Mouse (Mus musculus): Measurements from ENCODE around the gene Cdkn3. TPM values are rescaled to one million over a fixed set of nuclear protein-coding genes. Genes with fewer than 3 reads are reported as not detected.
"Not testable (repeated sequence)": the region's sequence is repeated elsewhere in the genome, so short reads cannot be mapped to it uniquely, and the experiment has no call there.

Gene Cdkn3
- polyA plus RNA-seq, 1 experiment: 8.3 TPM

GRCm38 (mm10) chr14:46734761-46735455 is 25.4 kb upstream of the Cdkn3 start:
- no peaks in the 10 kb centered on the region for H3K4me1 ChIP-seq (replicated peaks; ENCODE audit: control insufficient read depth, insufficient read depth, low read length)
- no peak for TF ChIP-seq POLR2A (IDR thresholded peaks at IDR 0.05; ENCODE audit: control insufficient read depth, extremely low read depth, insufficient read depth, low read length, poor library complexity)
- no peak for TF ChIP-seq CTCF (IDR thresholded peaks at IDR 0.05; ENCODE audit: borderline replicate concordance, control insufficient read depth, extremely low read depth, insufficient read depth, low read length, poor library complexity)
- no peaks in the 10 kb centered on the region for H3K36me3 ChIP-seq (ENCODE audit: control insufficient read depth, insufficient read depth, low read length)
- no peak overlapping the region for H3K27ac ChIP-seq (ENCODE audit: control insufficient read depth, insufficient read depth, low read length)
- H3K27me3 ChIP-seq (ENCODE audit: control insufficient read depth, insufficient read depth, low read length): no peaks in the 10 kb centered on the region
- WGBS: 88% methylated on average over 14 of the region's 14 CpGs
- DNase-seq: no peak
- H3K4me3 ChIP-seq (ENCODE audit: control insufficient read depth, insufficient read depth, low read length): no peak overlapping the region

DNA sequence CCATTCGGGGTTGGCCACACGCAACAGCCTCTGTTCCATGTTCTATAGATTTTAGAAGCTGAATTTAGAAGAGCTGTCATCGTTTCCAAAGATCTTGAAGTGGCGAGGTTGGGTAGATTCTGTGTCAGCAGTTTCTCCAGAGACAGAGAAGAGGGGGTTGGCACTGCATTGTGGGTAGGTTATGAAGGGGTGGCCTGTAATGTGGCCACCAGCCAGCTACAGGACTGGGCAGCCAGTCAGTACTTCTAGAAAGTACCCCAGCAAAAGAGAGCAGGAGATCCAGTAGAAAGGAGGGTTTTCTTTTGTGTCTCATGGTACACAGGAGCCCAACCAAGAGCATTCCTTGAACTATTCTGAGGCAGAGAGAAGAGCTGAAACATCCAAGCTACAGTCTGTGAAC is 24.0 kb upstream of the Cdkn3 start:
- DNase-seq: no peak
- WGBS: 97% methylated on average over 4 of the region's 4 CpGs
- Histone ChIP-seq H3K4me3 (ENCODE audit: control insufficient read depth, insufficient read depth, low read length) (no peak overlapping the region), H3K4me1 (replicated peaks; ENCODE audit: control insufficient read depth, insufficient read depth, low read length) (no peaks in the 10 kb centered on the region), H3K36me3 (ENCODE audit: control insufficient read depth, insufficient read depth, low read length) (no peaks in the 10 kb centered on the region), H3K27ac (ENCODE audit: control insufficient read depth, insufficient read depth, low read length) (no peak overlapping the region), H3K27me3 (ENCODE audit: control insufficient read depth, insufficient read depth, low read length) (no peaks in the 10 kb centered on the region)
- TF ChIP-seq POLR2A (IDR thresholded peaks at IDR 0.05; ENCODE audit: control insufficient read depth, extremely low read depth, insufficient read depth, low read length, poor library complexity) (no peak), CTCF (IDR thresholded peaks at IDR 0.05; ENCODE audit: borderline replicate concordance, control insufficient read depth, extremely low read depth, insufficient read depth, low read length, poor library complexity) (no peak)

GRCm38 (mm10) chr14:46737346-46737745 is 23.0 kb upstream of the Cdkn3 start:
- not testable (repeated sequence) for H3K27ac ChIP-seq (ENCODE audit: control insufficient read depth, insufficient read depth, low read length); H3K4me1 ChIP-seq (replicated peaks; ENCODE audit: control insufficient read depth, insufficient read depth, low read length); H3K27me3 ChIP-seq (ENCODE audit: control insufficient read depth, insufficient read depth, low read length); DNase-seq; H3K36me3 ChIP-seq (ENCODE audit: control insufficient read depth, insufficient read depth, low read length); H3K4me3 ChIP-seq (ENCODE audit: control insufficient read depth, insufficient read depth, low read length)

DNA sequence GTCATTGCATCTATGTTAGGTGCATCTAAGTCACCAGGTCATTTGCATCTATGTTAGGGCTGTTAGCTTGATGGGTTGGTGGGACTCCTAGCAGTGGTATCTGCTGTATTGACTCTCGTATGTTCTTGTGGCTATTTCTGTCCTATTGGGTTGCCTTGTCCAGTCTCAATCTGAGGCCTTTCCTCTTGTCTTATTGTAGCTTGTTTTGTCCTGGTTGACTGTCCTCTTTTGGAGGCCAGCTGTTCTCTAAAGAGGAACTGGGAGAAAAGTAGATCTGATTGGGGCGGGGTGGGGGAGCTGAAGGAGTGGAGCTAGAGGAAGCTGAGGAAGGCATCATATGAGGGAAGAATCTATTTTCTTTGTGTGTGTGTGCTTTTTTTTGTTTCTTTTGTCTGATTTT is 17.7 kb upstream of the Cdkn3 start:
- H3K36me3 ChIP-seq (ENCODE audit: control insufficient read depth, insufficient read depth, low read length): no peaks in the 10 kb centered on the region
- no peak overlapping the region for H3K27ac ChIP-seq (ENCODE audit: control insufficient read depth, insufficient read depth, low read length)
- H3K27me3 ChIP-seq (ENCODE audit: control insufficient read depth, insufficient read depth, low read length): no peaks in the 10 kb centered on the region
- WGBS: 57% methylated on average over 2 of the region's 2 CpGs
- H3K4me1 ChIP-seq (replicated peaks; ENCODE audit: control insufficient read depth, insufficient read depth, low read length): no peaks in the 10 kb centered on the region
- TF ChIP-seq CTCF (IDR thresholded peaks at IDR 0.05; ENCODE audit: borderline replicate concordance, control insufficient read depth, extremely low read depth, insufficient read depth, low read length, poor library complexity) (no peak), POLR2A (IDR thresholded peaks at IDR 0.05; ENCODE audit: control insufficient read depth, extremely low read depth, insufficient read depth, low read length, poor library complexity) (no peak)
- no peak for DNase-seq
- no peak overlapping the region for H3K4me3 ChIP-seq (ENCODE audit: control insufficient read depth, insufficient read depth, low read length)

GRCm38 (mm10) chr14:46745413-46745812 is 14.9 kb upstream of the Cdkn3 start:
- no peak for TF ChIP-seq POLR2A (IDR thresholded peaks at IDR 0.05; ENCODE audit: control insufficient read depth, extremely low read depth, insufficient read depth, low read length, poor library complexity)
- no peak for TF ChIP-seq CTCF (IDR thresholded peaks at IDR 0.05; ENCODE audit: borderline replicate concordance, control insufficient read depth, extremely low read depth, insufficient read depth, low read length, poor library complexity)
- 97% methylated on average over 8 of the region's 8 CpGs for WGBS
- Histone ChIP-seq H3K27ac (ENCODE audit: control insufficient read depth, insufficient read depth, low read length) (no peak overlapping the region), H3K4me1 (replicated peaks; ENCODE audit: control insufficient read depth, insufficient read depth, low read length) (no peaks in the 10 kb centered on the region), H3K36me3 (ENCODE audit: control insufficient read depth, insufficient read depth, low read length) (no peaks in the 10 kb centered on the region), H3K27me3 (ENCODE audit: control insufficient read depth, insufficient read depth, low read length) (no peaks in the 10 kb centered on the region), H3K4me3 (ENCODE audit: control insufficient read depth, insufficient read depth, low read length) (no peak overlapping the region)
- DNase-seq: no peak

DNA sequence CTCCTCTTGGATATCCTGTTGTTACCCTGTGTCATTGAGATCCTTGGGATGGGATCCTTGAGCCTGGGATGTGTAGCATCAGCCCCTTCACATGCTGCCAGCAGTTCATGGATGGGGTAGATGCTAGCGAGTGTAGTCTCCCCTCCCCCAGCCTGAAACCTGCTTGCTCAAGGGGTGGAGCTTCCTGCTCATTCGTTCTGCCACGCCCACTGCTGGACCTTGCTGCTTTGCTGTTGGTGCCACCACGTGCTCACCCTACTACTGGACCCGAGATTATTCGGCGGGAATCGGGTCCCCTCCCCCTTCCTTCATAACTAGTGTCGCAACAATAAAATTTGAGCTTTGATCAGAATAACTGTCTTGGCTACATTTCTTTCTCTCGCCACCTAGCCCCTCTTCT is 6.0 kb upstream of the Cdkn3 start:
- 78% methylated on average over 10 of the region's 10 CpGs for whole genome bisulfite sequencing
- H3K27me3 ChIP-seq (ENCODE audit: control insufficient read depth, insufficient read depth, low read length); H3K4me3 ChIP-seq (ENCODE audit: control insufficient read depth, insufficient read depth, low read length); H3K36me3 ChIP-seq (ENCODE audit: control insufficient read depth, insufficient read depth, low read length); H3K27ac ChIP-seq (ENCODE audit: control insufficient read depth, insufficient read depth, low read length); H3K4me1 ChIP-seq (replicated peaks; ENCODE audit: control insufficient read depth, insufficient read depth, low read length); DNase-seq: not testable (repeated sequence)

DNA sequence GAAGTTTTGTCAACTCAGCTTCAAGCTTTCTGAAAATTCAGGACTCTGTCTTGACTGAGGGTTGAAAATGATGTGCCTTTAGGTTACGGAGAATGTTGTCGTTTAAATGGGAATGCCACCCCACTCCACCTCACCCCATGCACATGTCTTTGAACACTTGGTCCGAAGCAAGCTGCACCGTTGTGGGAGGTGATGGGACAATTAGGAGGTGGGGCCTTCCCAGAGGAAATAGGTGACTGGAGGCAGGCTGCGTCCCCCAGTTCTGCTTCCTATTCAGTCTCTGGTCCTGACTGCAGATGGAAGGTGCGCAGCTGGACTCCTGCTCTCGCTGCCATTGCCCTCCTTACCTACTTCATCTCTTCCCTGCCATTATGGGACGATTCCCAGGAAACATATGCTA is 4.5 kb upstream of the Cdkn3 start:
- TF ChIP-seq POLR2A (IDR thresholded peaks at IDR 0.05; ENCODE audit: control insufficient read depth, extremely low read depth, insufficient read depth, low read length, poor library complexity) (no peak), CTCF (IDR thresholded peaks at IDR 0.05; ENCODE audit: borderline replicate concordance, control insufficient read depth, extremely low read depth, insufficient read depth, low read length, poor library complexity) (no peak)
- WGBS: 97% methylated on average over 8 of the region's 8 CpGs

More for the DNA sequence above, 4.5 kb upstream of the Cdkn3 start:
- Histone ChIP-seq H3K27me3 (ENCODE audit: control insufficient read depth, insufficient read depth, low read length) (no peaks in the 10 kb centered on the region), H3K4me1 (replicated peaks; ENCODE audit: control insufficient read depth, insufficient read depth, low read length) (0 out of 2 replicates have a peak, but pooled peaks cover 2% of the 10 kb centered on the region), H3K4me3 (ENCODE audit: control insufficient read depth, insufficient read depth, low read length) (no peak overlapping the region), H3K36me3 (ENCODE audit: control insufficient read depth, insufficient read depth, low read length) (no peaks in the 10 kb centered on the region), H3K27ac (ENCODE audit: control insufficient read depth, insufficient read depth, low read length) (no peak overlapping the region)
- DNase-seq: no peak

All from thymus, adult 2 months (tissue).